Mouse (Mus musculus) heart, embryonic 15.5 days (tissue): Measurements from ENCODE around the gene Mr1. TPM values are rescaled to one million over a fixed set of nuclear protein-coding genes. Genes with fewer than 3 reads are reported as not detected.

ENCODE experiments used
- ATAC-seq: fragments of 200-750 bp; cut with Nextera tagmentation; replicated peaks from 2 replicates; pipeline ENCODE4 v1.8.0; 2017; ENCODE audit warnings: low read depth, moderate TSS enrichment; ENCODE audit not compliant: insufficient number of reproducible peaks, insufficient read depth, low FRiP score
- H3K27ac ChIP-seq: fragments of 300-500 bp; sonication (generic); 2 replicates; pipeline ENCODE4 v1.5.1; 2015; ENCODE audit warnings: mild to moderate bottlenecking, inconsistent platforms
- H3K27me3 ChIP-seq: fragments of 300-500 bp; sonication (generic); 2 replicates; pipeline ENCODE4 v1.6.1; 2015; ENCODE audit warnings: inconsistent platforms
- H3K36me3 ChIP-seq: fragments of 300-500 bp; sonication (generic); 2 replicates; pipeline ENCODE4 v1.6.1; 2015; ENCODE audit warnings: mild to moderate bottlenecking, inconsistent platforms
- H3K4me1 ChIP-seq: fragments of 300-500 bp; sonication (generic); replicated peaks from 2 replicates; pipeline ENCODE4 v1.6.1; 2015; ENCODE audit warnings: inconsistent platforms
- H3K4me2 ChIP-seq: fragments of 300-500 bp; sonication (generic); 2 replicates; pipeline ENCODE4 v1.6.1; 2015; ENCODE audit warnings: inconsistent platforms, mild to moderate bottlenecking, moderate library complexity
- H3K4me3 ChIP-seq: fragments of 300-500 bp; sonication (generic); 2 replicates; pipeline ENCODE4 v1.5.1; 2015; ENCODE audit warnings: mild to moderate bottlenecking, inconsistent platforms
- H3K9ac ChIP-seq: fragments of 300-500 bp; sonication (generic); 2 replicates; pipeline ENCODE4 v1.6.1; 2015; ENCODE audit warnings: mild to moderate bottlenecking, inconsistent platforms
- H3K9me3 ChIP-seq: fragments of 300-500 bp; sonication (generic); replicated peaks from 2 replicates; pipeline ENCODE4 v1.6.1; 2016; ENCODE audit warnings: inconsistent platforms
- WGBS: fragments of 180-500 bp; shearing (Covaris S2); methylation state at CpG from one replicate; pipeline ENCODE4 v1.1.7; 2015; ENCODE audit warnings: mixed read lengths; 5-methylcytosine and 5-hydroxymethylcytosine counted together
- polyA plus RNA-seq: library from polyadenylated mRNA; unstranded; fragments of >200 nt; fragmentation: Nextera tagmentation; extraction: Ambion mirVana; gene quantifications from 2 replicates; pipeline ENCODE4 v1.2.1, GENCODE M21; 2015

Mr1 gene
- polyA plus RNA-seq, 1 experiment from 2014 or later = 6.6 TPM

GRCm38 (mm10) chr1:155127429-155127934 lies 19.1 kb downstream of the Mr1 start:
- Histone ChIP-seq H3K4me1 (peaks cover 5% of the 10 kb centered on the region), H3K36me3 (no peaks in the 10 kb centered on the region), H3K4me2 (no peak overlapping the region), H3K27me3 (no peaks in the 10 kb centered on the region), H3K4me3 (no peak overlapping the region), H3K27ac (no peak overlapping the region), H3K9me3 (no peaks in the 10 kb centered on the region), H3K9ac (no peak overlapping the region)
- ATAC-seq = no peak
- 84% methylated on average over 5 of the region's 5 CpGs for WGBS

- 69% methylated on average over 5 of the region's 5 CpGs for WGBS
- Histone ChIP-seq H3K27ac (no peak overlapping the region), H3K9me3 (no peaks in the 10 kb centered on the region), H3K4me1 (peaks cover 8% of the 10 kb centered on the region), H3K4me2 (no peak overlapping the region), H3K9ac (no peak overlapping the region), H3K27me3 (no peaks in the 10 kb centered on the region), H3K4me3 (no peak overlapping the region), H3K36me3 (no peaks in the 10 kb centered on the region)
- no peak for ATAC-seq
These were observed 19.9 kb downstream of the Mr1 start for GRCm38 (mm10) chr1:155126716-155127115.

- no peak overlapping the region for H3K4me3 ChIP-seq
- H3K36me3 ChIP-seq = no peaks in the 10 kb centered on the region
- no peaks in the 10 kb centered on the region for H3K27me3 ChIP-seq
- H3K9me3 ChIP-seq = no peaks in the 10 kb centered on the region
- no peak for ATAC-seq
- WGBS = 85% methylated on average over 5 of the region's 5 CpGs
- no peak overlapping the region for H3K27ac ChIP-seq
- no peak overlapping the region for H3K9ac ChIP-seq
- H3K4me1 ChIP-seq = peaks cover 8% of the 10 kb centered on the region
- H3K4me2 ChIP-seq = no peak overlapping the region
These were observed 22.2 kb downstream of the Mr1 start for GRCm38 (mm10) chr1:155124397-155124796.

- Histone ChIP-seq H3K9me3 (no peaks in the 10 kb centered on the region), H3K36me3 (no peaks in the 10 kb centered on the region), H3K9ac (no peak overlapping the region), H3K4me1 (peaks cover 8% of the 10 kb centered on the region), H3K4me2 (0 out of 2 replicates have a peak overlapping the region, but pooled peaks have one; percentile 7), H3K27ac (peak overlapping the region; percentile 49; the same call in 1 of the 2 replicates), H3K27me3 (no peaks in the 10 kb centered on the region), H3K4me3 (no peak overlapping the region)
- WGBS = 65% methylated on average over 21 of the region's 21 CpGs
- peak; percentile 79; the same call in 1 of the 2 replicates for ATAC-seq
These were observed 24.4 kb downstream of the Mr1 start for GRCm38 (mm10) chr1:155121977-155122939.

- 62% methylated on average over 1 of the region's 1 CpGs for WGBS
- Histone ChIP-seq H3K27ac (no peak overlapping the region), H3K4me3 (no peak overlapping the region), H3K36me3 (no peaks in the 10 kb centered on the region), H3K9me3 (no peaks in the 10 kb centered on the region), H3K9ac (no peak overlapping the region), H3K27me3 (no peaks in the 10 kb centered on the region), H3K4me1 (peaks cover 8% of the 10 kb centered on the region), H3K4me2 (no peak overlapping the region)
- no peak for ATAC-seq
These were observed 26.9 kb downstream of the Mr1 start for GRCm38 (mm10) chr1:155119719-155120118.

GRCm38 (mm10) chr1:155113946-155114345 lies 32.7 kb downstream of the Mr1 start:
- Histone ChIP-seq H3K4me1 (peaks cover 30% of the 10 kb centered on the region), H3K9ac (no peak overlapping the region), H3K4me2 (no peak overlapping the region), H3K9me3 (no peaks in the 10 kb centered on the region), H3K4me3 (no peak overlapping the region), H3K27ac (0 out of 2 replicates have a peak overlapping the region, but pooled peaks have one; percentile 18), H3K27me3 (no peaks in the 10 kb centered on the region), H3K36me3 (no peaks in the 10 kb centered on the region)
- WGBS = 18% methylated on average over 3 of the region's 3 CpGs
- ATAC-seq = no peak; the same call in 1 of the 2 replicates

- no peaks in the 10 kb centered on the region for H3K27me3 ChIP-seq
- no peaks in the 10 kb centered on the region for H3K9me3 ChIP-seq
- H3K36me3 ChIP-seq = no peaks in the 10 kb centered on the region
- 94% methylated on average over 1 of the region's 1 CpGs for WGBS
- peaks cover 37% of the 10 kb centered on the region for H3K4me1 ChIP-seq
- H3K4me3 ChIP-seq = no peak overlapping the region
- no peak overlapping the region for H3K27ac ChIP-seq
- H3K9ac ChIP-seq = no peak overlapping the region
- no peak overlapping the region for H3K4me2 ChIP-seq
- ATAC-seq = no peak
These were observed 33.7 kb downstream of the Mr1 start for GRCm38 (mm10) chr1:155112875-155113274.

GRCm38 (mm10) chr1:155112118-155112517 lies 34.5 kb downstream of the Mr1 start:
- peak; percentile 25; the same call in 1 of the 2 replicates for ATAC-seq
- Histone ChIP-seq H3K9me3 (no peaks in the 10 kb centered on the region), H3K36me3 (no peaks in the 10 kb centered on the region), H3K4me1 (peaks cover 37% of the 10 kb centered on the region), H3K4me2 (no peak overlapping the region), H3K4me3 (no peak overlapping the region), H3K27ac (no peak overlapping the region), H3K27me3 (no peaks in the 10 kb centered on the region), H3K9ac (no peak overlapping the region)
- WGBS = 48% methylated on average over 4 of the region's 4 CpGs

GRCm38 (mm10) chr1:155111491-155111890 lies 35.1 kb downstream of the Mr1 start:
- Histone ChIP-seq H3K4me1 (peaks cover 37% of the 10 kb centered on the region), H3K4me2 (no peak overlapping the region), H3K27ac (no peak overlapping the region), H3K27me3 (no peaks in the 10 kb centered on the region), H3K9ac (no peak overlapping the region), H3K36me3 (no peaks in the 10 kb centered on the region), H3K9me3 (no peaks in the 10 kb centered on the region), H3K4me3 (no peak overlapping the region)
- ATAC-seq = no peak
- WGBS = 48% methylated on average over 6 of the region's 6 CpGs

- no peaks in the 10 kb centered on the region for H3K9me3 ChIP-seq
- no peak overlapping the region for H3K9ac ChIP-seq
- no peaks in the 10 kb centered on the region for H3K27me3 ChIP-seq
- peak overlapping the region; percentile 2; the same call in 1 of the 2 replicates for H3K4me3 ChIP-seq
- H3K4me2 ChIP-seq = peak overlapping the region; percentile 40
- H3K27ac ChIP-seq = peak overlapping the region; percentile 67
- no peak for ATAC-seq
- H3K4me1 ChIP-seq = peaks cover 37% of the 10 kb centered on the region
- 13% methylated on average over 18 of the region's 18 CpGs for WGBS
- no peaks in the 10 kb centered on the region for H3K36me3 ChIP-seq
These were observed 36.9 kb downstream of the Mr1 start for GRCm38 (mm10) chr1:155109387-155110350.

GRCm38 (mm10) chr1:155108412-155108811 lies 38.2 kb downstream of the Mr1 start:
- Histone ChIP-seq H3K4me2 (peak overlapping the region; percentile 11; the same call in 1 of the 2 replicates), H3K9ac (no peak overlapping the region), H3K9me3 (no peaks in the 10 kb centered on the region), H3K27ac (peak overlapping the region; percentile 52; the same call in 1 of the 2 replicates), H3K27me3 (no peaks in the 10 kb centered on the region), H3K4me3 (no peak overlapping the region), H3K36me3 (no peaks in the 10 kb centered on the region), H3K4me1 (peaks cover 29% of the 10 kb centered on the region)
- 35% methylated on average over 4 of the region's 4 CpGs for WGBS
- no peak for ATAC-seq
